Mouse (Mus musculus): ENCODE data around the gene Rimbp3.
"Not testable (repeated sequence)": the region's sequence is repeated elsewhere in the genome, so short reads cannot be mapped to it uniquely, and the experiment has no call there.

Gene Rimbp3

GRCm38 (mm10) chr16:17216934-17217633 is 8.7 kb downstream of the Rimbp3 start:
- DNase-seq (ENCODE audit: extremely low read depth, low read depth, low spot score): no peak

- DNase-seq (ENCODE audit: extremely low read depth, low read depth, low spot score): no peak
Measured at GRCm38 (mm10) chr16:17220127-17220733, 11.8 kb downstream of the Rimbp3 start.

GRCm38 (mm10) chr16:17222197-17222596 is 13.8 kb downstream of the Rimbp3 start:
- DNase-seq (ENCODE audit: extremely low read depth, low read depth, low spot score): no peak

GRCm38 (mm10) chr16:17225584-17225983 is 17.2 kb downstream of the Rimbp3 start:
- no peak for DNase-seq (ENCODE audit: extremely low read depth, low read depth, low spot score)

- no peak for DNase-seq (ENCODE audit: extremely low read depth, low read depth, low spot score)
Measured at GRCm38 (mm10) chr16:17226496-17226895, 18.1 kb downstream of the Rimbp3 start.

- not testable (repeated sequence) for DNase-seq (ENCODE audit: extremely low read depth, low read depth, low spot score)
Measured at GRCm38 (mm10) chr16:17231523-17231922, 23.1 kb downstream of the Rimbp3 start.

- no peak for DNase-seq (ENCODE audit: extremely low read depth, low read depth, low spot score)
Measured at GRCm38 (mm10) chr16:17232794-17233701, 24.6 kb downstream of the Rimbp3 start, which contains the start of gene Hic2. Hic2 (plus strand) TSS chr16:17233572.

GRCm38 (mm10) chr16:17233702-17234498 is 25.5 kb downstream of the Rimbp3 start:
- no peak for DNase-seq (ENCODE audit: extremely low read depth, low read depth, low spot score)

GRCm38 (mm10) chr16:17234499-17234895 is 26.1 kb downstream of the Rimbp3 start:
- no peak for DNase-seq (ENCODE audit: extremely low read depth, low read depth, low spot score)

GRCm38 (mm10) chr16:17234916-17235665 is 26.7 kb downstream of the Rimbp3 start:
- DNase-seq (ENCODE audit: extremely low read depth, low read depth, low spot score): peak; percentile 81

GRCm38 (mm10) chr16:17237634-17238033 is 29.2 kb downstream of the Rimbp3 start:
- DNase-seq (ENCODE audit: extremely low read depth, low read depth, low spot score): no peak

- DNase-seq (ENCODE audit: extremely low read depth, low read depth, low spot score): no peak
Measured at GRCm38 (mm10) chr16:17239409-17239808, 31.0 kb downstream of the Rimbp3 start.

GRCm38 (mm10) chr16:17243731-17244130 is 35.3 kb downstream of the Rimbp3 start:
- DNase-seq (ENCODE audit: extremely low read depth, low read depth, low spot score): no peak

GRCm38 (mm10) chr16:17244996-17245395 is 36.6 kb downstream of the Rimbp3 start:
- no peak for DNase-seq (ENCODE audit: extremely low read depth, low read depth, low spot score)

GRCm38 (mm10) chr16:17247727-17248126 is 39.3 kb downstream of the Rimbp3 start:
- no peak for DNase-seq (ENCODE audit: extremely low read depth, low read depth, low spot score)

- DNase-seq (ENCODE audit: extremely low read depth, low read depth, low spot score): no peak
Measured at GRCm38 (mm10) chr16:17249135-17249534, 40.7 kb downstream of the Rimbp3 start.

- DNase-seq (ENCODE audit: extremely low read depth, low read depth, low spot score): no peak
Measured at GRCm38 (mm10) chr16:17251539-17251938, 43.1 kb downstream of the Rimbp3 start.

GRCm38 (mm10) chr16:17252086-17252726 is 43.8 kb downstream of the Rimbp3 start:
- no peak for DNase-seq (ENCODE audit: extremely low read depth, low read depth, low spot score)

- DNase-seq (ENCODE audit: extremely low read depth, low read depth, low spot score): no peak
Measured at GRCm38 (mm10) chr16:17252841-17253240, 44.4 kb downstream of the Rimbp3 start.
